In the genomic region with DNA sequence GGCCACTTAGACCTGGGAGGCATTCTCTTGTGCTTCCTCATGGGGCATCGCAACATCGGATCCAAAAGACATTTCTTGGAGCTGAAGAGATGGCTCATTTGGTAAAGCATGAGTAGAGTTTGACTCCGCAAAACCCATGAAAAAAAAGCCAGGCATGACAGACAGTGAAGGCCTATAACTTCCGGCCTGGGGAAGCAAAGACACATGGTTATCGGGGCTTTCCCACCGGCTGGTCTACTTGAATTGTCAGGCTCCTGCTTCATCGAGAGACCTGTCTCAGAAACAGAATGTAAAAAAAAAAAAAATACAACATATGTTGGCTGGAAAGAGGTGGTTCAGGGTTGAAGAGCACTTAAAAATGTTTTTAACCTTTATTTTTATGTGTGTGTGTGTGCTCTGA, we compare ENCODE assay signal across 25 mouse cellular contexts.
"Had no signal": no experiment of that assay in that cellular context is flagged by ENCODE, and none has a peak within 500 bp of the region (broad histone marks: within the 10 kb centered on the region; RNA-seq: fewer than 3 reads in every experiment).

No protein-coding gene starts in this region.

- DNase-seq: cerebellum, adult 9-11 months; cerebellum, postnatal 10 days; cerebellum, postnatal 14 days; cerebellum, postnatal 25 days; cerebellum, postnatal 36 days; embryo, embryonic 11 days; forebrain, postnatal 0 days; gastrocnemius, adult 2 months; gastrocnemius, postnatal 10 days; gastrocnemius, postnatal 14 days; gastrocnemius, postnatal 25 days; gastrocnemius, postnatal 36 days; heart, adult 11 months; heart, adult 18-20 months; heart, adult 2 months had no signal

- H3K9ac ChIP-seq: embryonic facial prominence, embryonic 12.5 days; embryonic facial prominence, embryonic 13.5 days; embryonic facial prominence, embryonic 15.5 days; forebrain, embryonic 12.5 days; forebrain, embryonic 13.5 days; forebrain, embryonic 15.5 days; forebrain, postnatal 0 days had no signal

- H3K4me1 ChIP-seq: heart, embryonic 10.5 days had no signal

- H3K4me2 ChIP-seq: embryonic facial prominence, embryonic 12.5 days; embryonic facial prominence, embryonic 13.5 days; embryonic facial prominence, embryonic 15.5 days; forebrain, embryonic 12.5 days; forebrain, embryonic 13.5 days; forebrain, embryonic 15.5 days had no signal

- H3K36me3 ChIP-seq: embryonic facial prominence, embryonic 10.5 days; embryonic facial prominence, embryonic 12.5 days; embryonic facial prominence, embryonic 13.5 days; embryonic facial prominence, embryonic 15.5 days; forebrain, embryonic 10.5 days; forebrain, embryonic 12.5 days; forebrain, embryonic 15.5 days; heart, embryonic 10.5 days had no signal

- H3K27me3 ChIP-seq: embryonic facial prominence, embryonic 12.5 days; embryonic facial prominence, embryonic 13.5 days; embryonic facial prominence, embryonic 15.5 days; forebrain, embryonic 12.5 days; forebrain, embryonic 13.5 days; forebrain, embryonic 15.5 days had no signal

- H3K4me3 ChIP-seq: embryonic facial prominence, embryonic 10.5 days; embryonic facial prominence, embryonic 12.5 days; embryonic facial prominence, embryonic 13.5 days; embryonic facial prominence, embryonic 15.5 days; erythroblast, embryonic 14.5 days; forebrain, embryonic 10.5 days; forebrain, embryonic 12.5 days; forebrain, embryonic 13.5 days; forebrain, embryonic 15.5 days; gastrocnemius, adult 2 months; heart, adult 2 months; heart, embryonic 10.5 days had no signal

- H3K27ac ChIP-seq: embryonic facial prominence, embryonic 10.5 days; embryonic facial prominence, embryonic 12.5 days; embryonic facial prominence, embryonic 13.5 days; embryonic facial prominence, embryonic 15.5 days; forebrain, embryonic 10.5 days; forebrain, embryonic 12.5 days; forebrain, embryonic 13.5 days; forebrain, embryonic 15.5 days; gastrocnemius, adult 2 months; heart, adult 2 months; heart, embryonic 10.5 days had no signal

- H3K9me3 ChIP-seq: embryonic facial prominence, embryonic 10.5 days; embryonic facial prominence, embryonic 12.5 days; embryonic facial prominence, embryonic 13.5 days; embryonic facial prominence, embryonic 15.5 days; forebrain, embryonic 10.5 days; forebrain, embryonic 12.5 days; forebrain, embryonic 13.5 days; forebrain, embryonic 15.5 days; heart, embryonic 10.5 days had no signal
